Mouse (Mus musculus) liver, embryonic 14.5 days (tissue): ENCODE results near the gene Pex7. TPM values are rescaled to one million over a fixed set of nuclear protein-coding genes. Genes with fewer than 3 reads are reported as not detected.

ENCODE experiments used
- ATAC-seq: fragments of 200-750 bp; cut with Nextera tagmentation; 2 replicates; pipeline ENCODE4 v1.8.0; 2017; ENCODE audit warnings: moderate number of reproducible peaks, mild to moderate bottlenecking, moderate library complexity; ENCODE audit not compliant: insufficient read depth
- DNase-seq, 3 experiments: peaks; one replicate each; pipeline ENCODE4 v3.0.0-alpha.2; 2012 to 2013; ENCODE audit warnings: low read depth in 3 of 3, low spot score in 3 of 3
- H3K27ac ChIP-seq: fragments of 300-500 bp; sonication (generic); 2 replicates; pipeline ENCODE4 v1.5.1; 2014; ENCODE audit warnings: moderate library complexity, mild to moderate bottlenecking, control low read depth, inconsistent platforms
- H3K27me3 ChIP-seq: fragments of 300-500 bp; sonication (generic); 2 replicates; pipeline ENCODE4 v1.6.1; 2014; ENCODE audit warnings: mild to moderate bottlenecking, low read length, moderate library complexity; ENCODE audit not compliant: control insufficient read depth, insufficient read depth
- H3K36me3 ChIP-seq: fragments of 300-500 bp; sonication (generic); replicated peaks from 2 replicates; pipeline ENCODE4 v1.6.1; 2014; ENCODE audit warnings: low read depth; ENCODE audit not compliant: control insufficient read depth, insufficient read depth
- H3K4me1 ChIP-seq, 2 experiments: fragments of 200-500 bp in 1 of 2; fragments of 300-500 bp in 1 of 2; sonication (generic) in 1 of 2; replicated peaks; 2 replicates each; pipeline ENCODE4 v1.6.1; 2012 to 2014; ENCODE audit warnings: antibody characterized with exemption in 1 of 2, inconsistent platforms in 1 of 2, low read length in 1 of 2; ENCODE audit not compliant: control insufficient read depth in 2 of 2, insufficient read depth in 2 of 2
- H3K4me2 ChIP-seq: fragments of 300-500 bp; sonication (generic); 2 replicates; pipeline ENCODE4 v1.6.1; 2014; ENCODE audit warnings: low read depth, mild to moderate bottlenecking, control low read depth, moderate library complexity
- H3K4me3 ChIP-seq, 2 experiments: fragments of 200-500 bp in 1 of 2; fragments of 300-500 bp in 1 of 2; sonication (generic) in 1 of 2; 2 replicates each; pipeline ENCODE4 v1.5.1; 2012 to 2014; ENCODE audit warnings: low read depth in 2 of 2, low read length in 2 of 2, mild to moderate bottlenecking in 2 of 2, control low read depth in 1 of 2, inconsistent platforms in 1 of 2, moderate library complexity in 1 of 2; ENCODE audit not compliant: insufficient read depth in 1 of 2
- H3K9ac ChIP-seq: fragments of 300-500 bp; sonication (generic); replicated peaks from 2 replicates; pipeline ENCODE4 v1.6.1; 2014; ENCODE audit warnings: mild to moderate bottlenecking, control low read depth, moderate library complexity
- H3K9me3 ChIP-seq: fragments of 300-500 bp; sonication (generic); 2 replicates; pipeline ENCODE4 v1.6.1; 2016; ENCODE audit warnings: low read length, mixed read lengths; ENCODE audit not compliant: control insufficient read depth
- CTCF ChIP-seq: IDR thresholded peaks from 2 replicates; pipeline ENCODE4 v1.5.1; 2016; ENCODE audit warnings: antibody characterized with exemption, low read depth, control low read depth
- EP300 ChIP-seq: IDR thresholded peaks from 2 replicates; pipeline ENCODE4 v1.6.1; 2016; ENCODE audit warnings: antibody characterized with exemption, low read depth
- WGBS: fragments of 180-500 bp; shearing (Covaris S2); extraction: QIAGEN DNeasy Blood & Tissue Kit; methylation state at CpG from one replicate; pipeline ENCODE4 v1.1.7; 2014; ENCODE audit not compliant: insufficient replicate concordance; 5-methylcytosine and 5-hydroxymethylcytosine counted together
- polyA plus RNA-seq, 2 experiments: library from polyadenylated mRNA; depleted of rRNA in 1 of 2; stranded (reverse) in 1 of 2; unstranded in 1 of 2; fragments of >200 nt; fragmentation: Nextera tagmentation in 1 of 2; extraction: Ambion mirVana in 1 of 2; gene quantifications; 2 replicates each; pipeline versions ENCODE4 v1.2.1 to v1.2.3; 2012 to 2014

The Pex7 gene
- polyA plus RNA-seq, 2 experiments: 13.3 to 30.8 TPM

- H3K9ac ChIP-seq: no peak overlapping the region
- H3K9me3 ChIP-seq: no peaks in the 10 kb centered on the region
- no peak overlapping the region for H3K27ac ChIP-seq
- no peak overlapping the region for H3K4me3 ChIP-seq
- 55% methylated on average over 5 of the region's 5 CpGs for WGBS
- TF ChIP-seq EP300 (no peak), CTCF (no peak)
- ATAC-seq: no peak
- H3K4me2 ChIP-seq: no peak overlapping the region
- no peaks in the 10 kb centered on the region for H3K36me3 ChIP-seq
- H3K27me3 ChIP-seq: no peaks in the 10 kb centered on the region
- no peaks in the 10 kb centered on the region for H3K4me1 ChIP-seq
- no peak for DNase-seq
Observed at GRCm38 (mm10) chr10:19831072-19831849, 76.2 kb downstream of the Pex7 start.

GRCm38 (mm10) chr10:19820986-19821385 lies 86.5 kb downstream of the Pex7 start:
- H3K4me1 ChIP-seq: peaks cover 0 to 10% of the 10 kb centered on the region in 2 experiments; a peak in 2 of 4 replicates

GRCm38 (mm10) chr10:19818723-19819355 lies 88.7 kb downstream of the Pex7 start:
- Histone ChIP-seq H3K4me3 (no peak overlapping the region), H3K27me3 (peaks cover 3% of the 10 kb centered on the region; the same call in 1 of the 2 replicates), H3K4me1 (peaks cover 0 to 13% of the 10 kb centered on the region in 2 experiments; a peak in 2 of 4 replicates), H3K4me2 (no peak overlapping the region), H3K27ac (no peak overlapping the region), H3K36me3 (no peaks in the 10 kb centered on the region), H3K9ac (no peak overlapping the region), H3K9me3 (no peaks in the 10 kb centered on the region)
- DNase-seq (no peak), ATAC-seq (0 out of 2 replicates have a peak, but pooled peaks have one; percentile 13)
- WGBS: 7% methylated on average over 16 of the region's 16 CpGs
- TF ChIP-seq CTCF (no peak), EP300 (no peak)

More at GRCm38 (mm10) chr10:19820986-19821385, 86.5 kb downstream of the Pex7 start:
- WGBS: 33% methylated on average over 3 of the region's 3 CpGs
- DNase-seq (no peak), ATAC-seq (no peak)
- TF ChIP-seq CTCF: no peak
- no peak for TF ChIP-seq EP300
- Histone ChIP-seq H3K9ac (no peak overlapping the region), H3K36me3 (no peaks in the 10 kb centered on the region), H3K27ac (no peak overlapping the region), H3K4me2 (no peak overlapping the region), H3K27me3 (peaks cover 3% of the 10 kb centered on the region; the same call in 1 of the 2 replicates), H3K9me3 (no peaks in the 10 kb centered on the region), H3K4me3 (no peak overlapping the region)

- no peaks in the 10 kb centered on the region for H3K9me3 ChIP-seq
- no peak for ATAC-seq
- TF ChIP-seq CTCF: no peak
- TF ChIP-seq EP300: no peak
- H3K4me1 ChIP-seq: peaks cover 0 to 13% of the 10 kb centered on the region in 2 experiments; a peak in 2 of 4 replicates
- WGBS: 6% methylated on average over 8 of the region's 8 CpGs
- peaks cover 3% of the 10 kb centered on the region; the same call in 1 of the 2 replicates for H3K27me3 ChIP-seq
- H3K27ac ChIP-seq: no peak overlapping the region
- no peaks in the 10 kb centered on the region for H3K36me3 ChIP-seq
- no peak overlapping the region for H3K9ac ChIP-seq
- H3K4me3 ChIP-seq: no peak overlapping the region
- H3K4me2 ChIP-seq: no peak overlapping the region
- DNase-seq: peak in 2 of 3 experiments; percentile 6 to 14
Observed at GRCm38 (mm10) chr10:19815371-19815770, 92.1 kb downstream of the Pex7 start.
